15 mouse cellular contexts compared by ENCODE assay signal in genomic region chr14:50834435-50834834, GRCm38 (mm10). TPM values are rescaled to one million over a fixed set of nuclear protein-coding genes. Genes with fewer than 3 reads are reported as not detected.
DNase-seq lines count a peak whose midpoint lies in the region; ATAC-seq lines count a peak whose summit lies in the region.
"Had no signal": no experiment of that assay in that cellular context is flagged by ENCODE, and none has a peak within 500 bp of the region (broad histone marks: within the 10 kb centered on the region; RNA-seq: fewer than 3 reads in every experiment).

No protein-coding gene starts in this region.

- WGBS in embryonic facial prominence, embryonic 12.5 days: 41% methylated on average over 2 of the region's 2 CpGs
- WGBS in embryonic facial prominence, embryonic 10.5 days: 62% methylated on average over 2 of the region's 2 CpGs
- 13% methylated on average over 2 of the region's 2 CpGs for WGBS in macrophage (ENCODE audit: missing documents)

- H3K4me2 ChIP-seq in embryonic facial prominence, embryonic 12.5 days (replicated peaks): no peak overlapping the region
- H3K4me2 ChIP-seq: hindbrain, embryonic 12.5 days; midbrain, embryonic 15.5 days; neural tube, embryonic 12.5 days had no signal

- no peaks in the 10 kb centered on the region for H3K36me3 ChIP-seq in embryonic facial prominence, embryonic 12.5 days
- 0 out of 2 replicates have a peak, but pooled peaks cover 3% of the 10 kb centered on the region for H3K36me3 ChIP-seq in embryonic facial prominence, embryonic 10.5 days (replicated peaks)
- H3K36me3 ChIP-seq in macrophage (ENCODE audit: inconsistent target): peaks cover 45% of the 10 kb centered on the region
- H3K36me3 ChIP-seq: midbrain, embryonic 15.5 days had no signal

- no peak overlapping the region for H3K9ac ChIP-seq in embryonic facial prominence, embryonic 12.5 days
- H3K9ac ChIP-seq: hindbrain, embryonic 12.5 days; liver, embryonic 14.5 days; midbrain, embryonic 15.5 days; neural tube, embryonic 12.5 days had no signal

- no peak overlapping the region for H3K4me3 ChIP-seq in embryonic facial prominence, embryonic 12.5 days
- H3K4me3 ChIP-seq in embryonic facial prominence, embryonic 10.5 days: no peak overlapping the region
- peak overlapping the region; percentile 7; the same call in 1 of the 2 replicates for H3K4me3 ChIP-seq in macrophage (ENCODE audit: inconsistent target)
- H3K4me3 ChIP-seq: hindbrain, embryonic 12.5 days; midbrain, embryonic 15.5 days; neural tube, embryonic 12.5 days had no signal

- no peaks in the 10 kb centered on the region for H3K9me3 ChIP-seq in embryonic facial prominence, embryonic 12.5 days
- no peaks in the 10 kb centered on the region for H3K9me3 ChIP-seq in embryonic facial prominence, embryonic 10.5 days
- H3K9me3 ChIP-seq: hindbrain, embryonic 12.5 days; midbrain, embryonic 15.5 days; neural tube, embryonic 12.5 days had no signal

- ATAC-seq in embryonic facial prominence, embryonic 12.5 days (ENCODE audit: insufficient number of reproducible peaks, insufficient read depth, low FRiP score, low TSS enrichment): no peak
- ATAC-seq: midbrain, embryonic 15.5 days had no signal

- peaks cover 64% of the 10 kb centered on the region for H3K79me2 ChIP-seq in macrophage (ENCODE audit: inconsistent target)

- no peaks in the 10 kb centered on the region for H3K4me1 ChIP-seq in embryonic facial prominence, embryonic 12.5 days
- no peaks in the 10 kb centered on the region for H3K4me1 ChIP-seq in embryonic facial prominence, embryonic 10.5 days
- H3K4me1 ChIP-seq: hindbrain, embryonic 12.5 days; midbrain, embryonic 15.5 days; neural tube, embryonic 12.5 days had no signal

- no peaks in the 10 kb centered on the region for H3K27me3 ChIP-seq in embryonic facial prominence, embryonic 12.5 days
- H3K27me3 ChIP-seq in embryonic facial prominence, embryonic 10.5 days (replicated peaks; ENCODE audit: low read depth, poor library complexity, severe bottlenecking): no peaks in the 10 kb centered on the region
- H3K27me3 ChIP-seq: hindbrain, embryonic 12.5 days; midbrain, embryonic 15.5 days; neural tube, embryonic 12.5 days had no signal

- H3K27ac ChIP-seq in embryonic facial prominence, embryonic 12.5 days: 0 out of 2 replicates have a peak overlapping the region, but pooled peaks have one; percentile 5
- H3K27ac ChIP-seq in embryonic facial prominence, embryonic 10.5 days (replicated peaks): no peak overlapping the region
- H3K27ac ChIP-seq in macrophage: peak overlapping the region; percentile 90
- H3K27ac ChIP-seq: hindbrain, embryonic 12.5 days; liver, embryonic 14.5 days; midbrain, embryonic 15.5 days; neural tube, embryonic 12.5 days had no signal

- DNase-seq in embryonic facial prominence, embryonic 10.5 days (ENCODE audit: low spot score): no peak
- DNase-seq in NIH3T3 (ENCODE audit: low read depth): peak; percentile 63
- peak; percentile 13 for DNase-seq in brain, adult 2 months (ENCODE audit: low read depth, low spot score)
- no peak for DNase-seq in urinary bladder, postnatal 36 days (ENCODE audit: low spot score in 2 of 2)
- DNase-seq in urinary bladder, adult 2 months (ENCODE audit: low spot score): no peak

RNA-seq across cellular contexts. Expression of gene Parp2, which starts 26.8 kb away (rescaled TPM):
- 63.8 and 67.6 TPM in 2 replicates for polyA plus RNA-seq in embryonic facial prominence, embryonic 12.5 days (2016; fragmentation: Nextera tagmentation; extraction: Ambion mirVana)
- 68.0 and 68.7 TPM in 2 replicates for polyA plus RNA-seq in embryonic facial prominence, embryonic 10.5 days (2016; fragmentation: Nextera tagmentation; extraction: Ambion mirVana)
- total RNA-seq in macrophage (2018; cell fraction: chromatin; rRNA removed): 100 to 1,000 TPM in 13 of 26 experiments, 10 to 100 TPM in 13; 24.1 to 199 (median 102) TPM
- total RNA-seq in macrophage (2018; cell fraction: cytosol; rRNA removed): 10 to 100 TPM; 18.8 to 41.9 (median 32.9) TPM
- total RNA-seq in macrophage (2018; cell fraction: nucleus; rRNA removed): 100 to 1,000 TPM in 3 of 26 experiments, 10 to 100 TPM in 23; 23.9 to 146 (median 52.6) TPM
- polyA plus RNA-seq in macrophage (2018): 34.4 to 55.8 TPM (median 53.8 TPM) in 3 replicates
- polyA plus RNA-seq in urinary bladder, adult 2 months (2012; rRNA removed): 55.8 and 64.0 TPM in 2 replicates

RNA-seq across cellular contexts. Expression of gene Ccnb1ip1, which starts 26.9 kb away (rescaled TPM):
- polyA plus RNA-seq in embryonic facial prominence, embryonic 12.5 days (2016; fragmentation: Nextera tagmentation; extraction: Ambion mirVana): not detected in 2 replicates
- polyA plus RNA-seq in embryonic facial prominence, embryonic 10.5 days (2016; fragmentation: Nextera tagmentation; extraction: Ambion mirVana): not detected in 2 replicates
- not detected for total RNA-seq in macrophage (2018; cell fraction: chromatin; rRNA removed)
- not detected for total RNA-seq in macrophage (2018; cell fraction: cytosol; rRNA removed)
- total RNA-seq in macrophage (2018; cell fraction: nucleus; rRNA removed): not detected
- polyA plus RNA-seq in macrophage (2018): not detected in 3 replicates
- not detected in 2 replicates for polyA plus RNA-seq in urinary bladder, adult 2 months (2012; rRNA removed)
- total RNA-seq: gastrocnemius, postnatal 4 days; left cerebral cortex, postnatal 10 days had no signal
- polyA plus RNA-seq: heart, embryonic 14.5 days; hindbrain, embryonic 12.5 days; kidney, adult 2 months; liver, embryonic 14.5 days; midbrain, embryonic 15.5 days; neural tube, embryonic 12.5 days had no signal

RNA-seq across cellular contexts. Expression of gene Tep1, which starts 35.9 kb away (rescaled TPM):
- polyA plus RNA-seq in embryonic facial prominence, embryonic 12.5 days (2016; fragmentation: Nextera tagmentation; extraction: Ambion mirVana): 3.5 and 5.7 TPM in 2 replicates
- polyA plus RNA-seq in embryonic facial prominence, embryonic 10.5 days (2016; fragmentation: Nextera tagmentation; extraction: Ambion mirVana): 4.0 and 5.5 TPM in 2 replicates
- total RNA-seq in macrophage (2018; cell fraction: chromatin; rRNA removed): 100 to 1,000 TPM in 25 of 26 experiments, 10 to 100 TPM in 1; 88.0 to 637 (median 395) TPM
- 100 to 1,000 TPM in 21 of 26 experiments, 10 to 100 TPM in 5; 72.3 to 155 (median 121) TPM for total RNA-seq in macrophage (2018; cell fraction: cytosol; rRNA removed)
- 100 to 1,000 TPM in 24 of 26 experiments, 10 to 100 TPM in 2; 66.3 to 383 (median 272) TPM for total RNA-seq in macrophage (2018; cell fraction: nucleus; rRNA removed)
- 54.3 to 116 TPM (median 85.4 TPM) in 3 replicates for polyA plus RNA-seq in macrophage (2018)
- 25.3 and 29.5 TPM in 2 replicates for polyA plus RNA-seq in urinary bladder, adult 2 months (2012; rRNA removed)

RNA-seq across cellular contexts. Expression of gene Ttc5, which starts 49.1 kb away (rescaled TPM):
- polyA plus RNA-seq in embryonic facial prominence, embryonic 12.5 days (2016; fragmentation: Nextera tagmentation; extraction: Ambion mirVana): 95.2 and 96.7 TPM in 2 replicates
- polyA plus RNA-seq in embryonic facial prominence, embryonic 10.5 days (2016; fragmentation: Nextera tagmentation; extraction: Ambion mirVana): 104 and 107 TPM in 2 replicates
- 100 to 1,000 TPM in 5 of 26 experiments, 10 to 100 TPM in 20, 1 to 10 TPM in 1; 6.0 to 122 (median 62.3) TPM for total RNA-seq in macrophage (2018; cell fraction: chromatin; rRNA removed)
- 10 to 100 TPM; 13.7 to 30.0 (median 23.7) TPM for total RNA-seq in macrophage (2018; cell fraction: cytosol; rRNA removed)
- 100 to 1,000 TPM in 1 of 26 experiments, 10 to 100 TPM in 25; 11.5 to 112 (median 46.7) TPM for total RNA-seq in macrophage (2018; cell fraction: nucleus; rRNA removed)
- 16.4 to 32.4 TPM (median 31.5 TPM) in 3 replicates for polyA plus RNA-seq in macrophage (2018)
- 46.3 and 58.6 TPM in 2 replicates for polyA plus RNA-seq in urinary bladder, adult 2 months (2012; rRNA removed)

Comparison
In these comparisons a context has a peak if more than half of its experiments do, and no peak if none do; other contexts are left out.
1. DNase-seq: peak in NIH3T3 (single experiment) and brain, adult 2 months (single experiment); none in embryonic facial prominence, embryonic 10.5 days (single experiment), urinary bladder, postnatal 36 days (0 of 2) and urinary bladder, adult 2 months (single experiment).